9 mouse cellular contexts compared by ENCODE assay signal in genomic region chr4:147938148-147939096, GRCm38 (mm10). TPM values are rescaled to one million over a fixed set of nuclear protein-coding genes. Genes with fewer than 3 reads are reported as not detected.
A peak's percentile ranks its signal among the peaks of the same experiment; 100 is the strongest.
DNase-seq lines count a peak whose midpoint lies in the region; ATAC-seq and TF ChIP-seq lines count a peak whose summit lies in the region.
"Had no signal": no experiment of that assay in that cellular context is flagged by ENCODE, and none has a peak within 500 bp of the region (broad histone marks: within the 10 kb centered on the region; RNA-seq: fewer than 3 reads in every experiment).

No protein-coding gene starts in this region.

- H3K27ac ChIP-seq in brown adipose tissue, adult 24 weeks (replicated peaks; ENCODE audit: low read depth, low read length), result peak overlapping the region; percentile 97
- peak overlapping the region; percentile 64 for H3K27ac ChIP-seq in liver, postnatal 0 days (ENCODE audit: low read depth)
- no peak overlapping the region for H3K27ac ChIP-seq in hindbrain, embryonic 13.5 days

- H3K27me3 ChIP-seq in liver, postnatal 0 days (ENCODE audit: insufficient read depth, low read length), result no peaks in the 10 kb centered on the region
- peaks cover 15% of the 10 kb centered on the region; the same call in 1 of the 2 replicates for H3K27me3 ChIP-seq in hindbrain, embryonic 13.5 days

- 0 out of 2 replicates have a peak, but pooled peaks cover 3% of the 10 kb centered on the region for H3K36me3 ChIP-seq in liver, postnatal 0 days (replicated peaks; ENCODE audit: insufficient read depth, low read length)
- peaks cover 7% of the 10 kb centered on the region; the same call in 1 of the 2 replicates for H3K36me3 ChIP-seq in hindbrain, embryonic 13.5 days

- no peak for TF ChIP-seq EP300 in liver, postnatal 0 days (IDR thresholded peaks at IDR 0.05; ENCODE audit: low read depth)

- no peak overlapping the region for H3K9ac ChIP-seq in liver, postnatal 0 days (replicated peaks)
- no peak overlapping the region for H3K9ac ChIP-seq in hindbrain, embryonic 13.5 days

- H3K4me1 ChIP-seq in brown adipose tissue, adult 24 weeks (ENCODE audit: control insufficient read depth, insufficient read depth, insufficient read length, low read length), result peaks cover 37% of the 10 kb centered on the region
- peaks cover 55% of the 10 kb centered on the region for H3K4me1 ChIP-seq in liver, postnatal 0 days (ENCODE audit: insufficient read depth)
- peaks cover 40% of the 10 kb centered on the region for H3K4me1 ChIP-seq in hindbrain, embryonic 13.5 days (replicated peaks)

- intact Hi-C loops in heart, postnatal 14 days (cut with DNase I), result no loop called here

- no peak for ATAC-seq in liver, postnatal 0 days
- no peak for ATAC-seq in erythroblast, adult 5-6 weeks (replicated peaks; ENCODE audit: low FRiP score, poor library complexity, severe bottlenecking)
- ATAC-seq in hindbrain, embryonic 13.5 days (ENCODE audit: low FRiP score), result no peak

- WGBS in liver, postnatal 0 days (ENCODE audit: insufficient replicate concordance), result 42% methylated on average over 14 of the region's 14 CpGs
- 77% methylated on average over 14 of the region's 14 CpGs for WGBS in hindbrain, embryonic 13.5 days

- no peak overlapping the region for H3K4me2 ChIP-seq in liver, postnatal 0 days (ENCODE audit: low read depth, low read length)
- H3K4me2 ChIP-seq in hindbrain, embryonic 13.5 days, result no peak overlapping the region

- TF ChIP-seq CTCF in liver, postnatal 0 days (IDR thresholded peaks at IDR 0.05; ENCODE audit: low read depth), result no peak

- H3K9me3 ChIP-seq in liver, postnatal 0 days (ENCODE audit: low read length), result no peaks in the 10 kb centered on the region
- no peaks in the 10 kb centered on the region for H3K9me3 ChIP-seq in hindbrain, embryonic 13.5 days

- peak; percentile 55 for DNase-seq in adrenal gland, postnatal 10 days
- no peak for DNase-seq in adrenal gland, postnatal 25 days
- DNase-seq in heart, postnatal 14 days, result peak; percentile 68 to 76
- DNase-seq in liver, postnatal 0 days, result no peak
- no peak for DNase-seq in ovary, postnatal 14 days (ENCODE audit: low spot score)
- DNase-seq: cerebellum, adult 9-10 months had no signal

- H3K4me3 ChIP-seq in brown adipose tissue, adult 24 weeks (ENCODE audit: insufficient read depth, low read depth, low read length), result no peak overlapping the region
- H3K4me3 ChIP-seq in liver, postnatal 0 days (ENCODE audit: low read depth, low read length), result no peak overlapping the region
- no peak overlapping the region for H3K4me3 ChIP-seq in hindbrain, embryonic 13.5 days

RNA-seq across cellular contexts. Expression of gene Plod1, which starts 1.9 kb away (rescaled TPM):
- 10 to 100 TPM; 42.0 to 42.1 TPM for total RNA-seq in adrenal gland, postnatal 10 days (2021)
- total RNA-seq in adrenal gland, postnatal 25 days (2021), result 41.0 and 43.3 TPM in 2 replicates
- 24.8 and 28.6 TPM in 2 replicates for polyA plus RNA-seq in brown adipose tissue, adult 24 weeks (2012; ENCODE audit: insufficient read depth, insufficient read length, missing spikeins)
- total RNA-seq in heart, postnatal 14 days (2021), result 10 to 100 TPM; 90.1 to 95.0 TPM
- polyA plus RNA-seq in liver, postnatal 0 days (2015; fragmentation: Nextera tagmentation; extraction: Ambion mirVana), result 24.8 and 25.4 TPM in 2 replicates
- 1.5 and 2.1 TPM in 2 replicates for total RNA-seq in erythroblast, adult 5-6 weeks (2015; ENCODE audit: low replicate concordance)
- total RNA-seq in erythroblast, adult 5-6 weeks (2017; ENCODE audit: low replicate concordance), result 2.4 and 2.6 TPM in 2 replicates
- 26.6 and 28.1 TPM in 2 replicates for polyA plus RNA-seq in hindbrain, embryonic 13.5 days (2015; fragmentation: Nextera tagmentation; extraction: Ambion mirVana)

RNA-seq across cellular contexts. Expression of gene 2510039O18Rik, which starts 2.3 kb away (rescaled TPM):
- total RNA-seq in adrenal gland, postnatal 10 days (2021), result 10 to 100 TPM; 43.4 to 44.7 TPM
- total RNA-seq in adrenal gland, postnatal 25 days (2021), result 44.6 and 50.5 TPM in 2 replicates
- polyA plus RNA-seq in brown adipose tissue, adult 24 weeks (2012; ENCODE audit: insufficient read depth, insufficient read length, missing spikeins), result 18.7 and 19.7 TPM in 2 replicates
- total RNA-seq in heart, postnatal 14 days (2021), result 10 to 100 TPM; 39.6 to 43.9 TPM
- 6.5 and 8.5 TPM in 2 replicates for polyA plus RNA-seq in liver, postnatal 0 days (2015; fragmentation: Nextera tagmentation; extraction: Ambion mirVana)
- total RNA-seq in erythroblast, adult 5-6 weeks (2015; ENCODE audit: low replicate concordance), result 12.1 and 14.4 TPM in 2 replicates
- total RNA-seq in erythroblast, adult 5-6 weeks (2017; ENCODE audit: low replicate concordance), result 9.6 and 11.1 TPM in 2 replicates
- 12.6 and 13.0 TPM in 2 replicates for polyA plus RNA-seq in hindbrain, embryonic 13.5 days (2015; fragmentation: Nextera tagmentation; extraction: Ambion mirVana)

RNA-seq across cellular contexts. Expression of gene Mfn2, which starts 33.9 kb away (rescaled TPM):
- total RNA-seq in adrenal gland, postnatal 10 days (2021), result 100 to 1,000 TPM; 204 to 232 TPM
- 151 and 217 TPM in 2 replicates for total RNA-seq in adrenal gland, postnatal 25 days (2021)
- polyA plus RNA-seq in brown adipose tissue, adult 24 weeks (2012; ENCODE audit: insufficient read depth, insufficient read length, missing spikeins), result 156 and 170 TPM in 2 replicates
- total RNA-seq in heart, postnatal 14 days (2021), result 100 to 1,000 TPM; 621 to 624 TPM
- polyA plus RNA-seq in liver, postnatal 0 days (2015; fragmentation: Nextera tagmentation; extraction: Ambion mirVana), result 12.3 and 14.1 TPM in 2 replicates
- 5.2 and 5.6 TPM in 2 replicates for total RNA-seq in erythroblast, adult 5-6 weeks (2015; ENCODE audit: low replicate concordance)
- 6.1 and 6.6 TPM in 2 replicates for total RNA-seq in erythroblast, adult 5-6 weeks (2017; ENCODE audit: low replicate concordance)
- polyA plus RNA-seq in hindbrain, embryonic 13.5 days (2015; fragmentation: Nextera tagmentation; extraction: Ambion mirVana), result 82.6 and 86.9 TPM in 2 replicates

RNA-seq across cellular contexts. Expression of gene Nppb, which starts 47.2 kb away (rescaled TPM):
- total RNA-seq in adrenal gland, postnatal 10 days (2021), result not detected
- total RNA-seq in adrenal gland, postnatal 25 days (2021), result not detected in 2 replicates
- polyA plus RNA-seq in brown adipose tissue, adult 24 weeks (2012; ENCODE audit: insufficient read depth, insufficient read length, missing spikeins), result not detected in 2 replicates
- total RNA-seq in heart, postnatal 14 days (2021), result 100 to 1,000 TPM in 1 of 2 experiments, 10 to 100 TPM in 1; 74.4 to 148 TPM
- polyA plus RNA-seq in liver, postnatal 0 days (2015; fragmentation: Nextera tagmentation; extraction: Ambion mirVana), result not detected in 2 replicates
- not detected in 2 replicates for total RNA-seq in erythroblast, adult 5-6 weeks (2015; ENCODE audit: low replicate concordance)
- total RNA-seq in erythroblast, adult 5-6 weeks (2017; ENCODE audit: low replicate concordance), result not detected in 2 replicates
- 0.30 TPM in 1 of 2 replicates, not detected in the other for polyA plus RNA-seq in hindbrain, embryonic 13.5 days (2015; fragmentation: Nextera tagmentation; extraction: Ambion mirVana)

Comparison
In these comparisons a context has a peak if more than half of its experiments do, and no peak if none do; other contexts are left out.
1. DNase-seq: peak in adrenal gland, postnatal 10 days (single experiment) and heart, postnatal 14 days (2 of 2); none in adrenal gland, postnatal 25 days (single experiment), liver, postnatal 0 days (single experiment) and ovary, postnatal 14 days (single experiment).
2. RNA of gene Plod1, which starts 1.9 kb away (total RNA-seq): 90.1 to 95.0 TPM in heart, postnatal 14 days, 42.0 to 42.1 TPM in adrenal gland, postnatal 10 days and 41.0 to 43.3 TPM in adrenal gland, postnatal 25 days; 1.5 to 2.6 TPM in erythroblast, adult 5-6 weeks; every median in the first group is over 10 times any median in the second.
3. RNA of gene Mfn2, which starts 33.9 kb away (total RNA-seq): 621 to 624 TPM in heart, postnatal 14 days, 204 to 232 TPM in adrenal gland, postnatal 10 days and 151 to 217 TPM in adrenal gland, postnatal 25 days; 5.2 to 6.6 TPM in erythroblast, adult 5-6 weeks; every median in the first group is over 10 times any median in the second.